Mouse (Mus musculus) olfactory bulb, adult 2 months (tissue): ENCODE data around the gene Lypd6.

ENCODE experiments used
- CTCF ChIP-seq: fragments of 200-500 bp; IDR thresholded peaks from 2 replicates; pipeline ENCODE4 v1.5.1; 2012; ENCODE audit warnings: low read depth, mild to moderate bottlenecking, low read length, moderate library complexity; ENCODE audit not compliant: insufficient read depth
- POLR2A ChIP-seq: fragments of 200-500 bp; IDR thresholded peaks from 2 replicates; pipeline ENCODE4 v1.6.1; 2012; ENCODE audit warnings: mild to moderate bottlenecking, low read depth, low read length, moderate library complexity; ENCODE audit not compliant: insufficient read depth

DNA sequence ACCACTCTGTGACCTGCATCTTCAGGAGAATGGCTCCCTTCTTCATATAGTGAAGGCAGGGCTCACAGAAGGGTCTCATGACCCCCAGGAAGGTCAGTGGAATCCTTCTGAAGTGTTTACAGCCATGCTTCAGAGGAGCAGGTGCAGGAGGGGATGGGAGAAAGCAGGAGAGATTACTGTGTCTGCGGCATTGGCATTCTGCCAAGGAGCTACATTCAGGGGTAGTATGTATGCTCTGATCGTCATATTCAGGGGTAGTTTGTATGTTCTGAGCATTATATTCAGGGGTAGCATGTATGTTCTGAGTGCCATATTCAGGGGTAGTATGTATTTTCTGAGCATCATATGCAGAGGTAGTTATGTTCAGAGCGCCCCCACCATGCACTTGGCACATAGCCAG, 30.1 kb downstream of the Lypd6 start:
- no peak for TF ChIP-seq POLR2A
- TF ChIP-seq CTCF, result no peak
